Mouse (Mus musculus) liver, postnatal 0 days (tissue): ENCODE data around the gene Olfr812.

Experiments used
- CTCF ChIP-seq: sonication (generic); IDR thresholded peaks from 2 replicates; pipeline ENCODE4 v1.5.1; 2016; ENCODE audit warnings: antibody characterized with exemption, low read depth
- EP300 ChIP-seq: IDR thresholded peaks from 2 replicates; pipeline ENCODE4 v1.6.1; 2016; ENCODE audit warnings: antibody characterized with exemption, low read depth, mild to moderate bottlenecking

DNA sequence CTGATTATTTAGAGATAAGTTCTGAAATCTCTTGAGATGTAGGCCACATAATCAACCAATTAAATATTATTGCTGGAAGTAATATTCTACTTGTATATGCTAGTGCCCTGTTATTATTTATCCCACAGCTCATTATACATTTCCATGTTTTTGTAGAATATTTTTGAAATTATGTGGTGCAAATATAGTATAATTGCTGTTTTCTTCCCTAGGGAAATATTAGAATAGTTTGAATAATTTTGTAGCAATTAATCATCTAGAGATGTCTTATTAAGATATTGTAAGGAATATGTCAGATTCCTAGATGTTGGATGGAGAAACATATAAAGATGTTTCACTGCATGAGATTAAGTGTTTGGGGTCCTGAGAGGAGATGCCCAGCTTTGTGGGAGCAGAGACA, 9.2 kb upstream of the Olfr812 start, which contains the start of gene Olfr813:
- no peak for TF ChIP-seq CTCF
- TF ChIP-seq EP300: no peak
